Mouse (Mus musculus) small intestine, adult 2 months (tissue): Measurements from ENCODE around the gene Fhl3. TPM values are rescaled to one million over a fixed set of nuclear protein-coding genes. Genes with fewer than 3 reads are reported as not detected.
A peak's percentile ranks its signal among the peaks of the same experiment; 100 is the strongest.

Experiments used
- H3K27ac ChIP-seq: fragments of 200-500 bp; 2 replicates; pipeline ENCODE4 v1.5.1; 2012; ENCODE audit warnings: low read depth, low read length, control low read depth, inconsistent platforms; ENCODE audit not compliant: insufficient read depth
- H3K27me3 ChIP-seq: fragments of 200-500 bp; 2 replicates; pipeline ENCODE4 v1.6.1; 2012; ENCODE audit warnings: mild to moderate bottlenecking, moderate library complexity, low read length, inconsistent platforms; ENCODE audit not compliant: control insufficient read depth, insufficient read depth
- H3K36me3 ChIP-seq: fragments of 200-500 bp; 2 replicates; pipeline ENCODE4 v1.6.1; 2012; ENCODE audit warnings: mild to moderate bottlenecking, low read length, control low read depth, inconsistent platforms; ENCODE audit not compliant: control insufficient read depth, insufficient read depth
- H3K4me1 ChIP-seq: fragments of 200-500 bp; 2 replicates; pipeline ENCODE4 v1.6.1; 2012; ENCODE audit warnings: low read length, inconsistent platforms, mixed read lengths; ENCODE audit not compliant: control insufficient read depth, insufficient read depth, insufficient read length
- H3K4me3 ChIP-seq: fragments of 200-500 bp; 2 replicates; pipeline ENCODE4 v1.5.1; 2012; ENCODE audit warnings: low read depth, mild to moderate bottlenecking, control low read depth, inconsistent platforms, low read length, moderate library complexity
- CTCF ChIP-seq: fragments of 200-500 bp; IDR thresholded peaks from 2 replicates; pipeline ENCODE4 v1.5.1; 2012; ENCODE audit warnings: low read depth, mild to moderate bottlenecking, control low read depth, inconsistent platforms, low read length, moderate library complexity, mixed read lengths; ENCODE audit not compliant: insufficient replicate concordance, insufficient read length; ENCODE audit errors: extremely low read depth
- POLR2A ChIP-seq: fragments of 200-500 bp; IDR thresholded peaks from 2 replicates; pipeline ENCODE4 v1.6.1; 2012; ENCODE audit warnings: low read depth, mild to moderate bottlenecking, control low read depth, inconsistent platforms, low read length, moderate library complexity
- WGBS: fragments of 180-500 bp; shearing (Covaris S2); methylation state at CpG from one replicate; pipeline ENCODE4 v1.1.7; 2018; 5-methylcytosine and 5-hydroxymethylcytosine counted together
- polyA plus RNA-seq: library from polyadenylated mRNA; depleted of rRNA; stranded (reverse); fragments of >200 nt; gene quantifications from 2 replicates; pipeline ENCODE4 v1.2.3, GENCODE M21; 2012

Fhl3 gene
- polyA plus RNA-seq, 1 experiment, result 9.2 TPM

- Histone ChIP-seq H3K4me1 (peaks cover 6% of the 10 kb centered on the region), H3K36me3 (no peaks in the 10 kb centered on the region), H3K4me3 (no peak overlapping the region), H3K27me3 (no peaks in the 10 kb centered on the region), H3K27ac (no peak overlapping the region)
- WGBS, result 80% methylated on average over 2 of the region's 2 CpGs
- TF ChIP-seq CTCF (no peak), POLR2A (no peak)
These were observed 5.9 kb upstream of the Fhl3 start for GRCm38 (mm10) chr4:124694572-124694971.

GRCm38 (mm10) chr4:124695786-124696516 is 4.5 kb upstream of the Fhl3 start:
- peaks cover 6% of the 10 kb centered on the region for H3K4me1 ChIP-seq
- no peaks in the 10 kb centered on the region for H3K36me3 ChIP-seq
- WGBS, result 15% methylated on average over 18 of the region's 18 CpGs
- peak overlapping the region; percentile 24; the same call in 1 of the 2 replicates for H3K4me3 ChIP-seq
- no peak for TF ChIP-seq CTCF
- no peak for TF ChIP-seq POLR2A
- H3K27me3 ChIP-seq, result no peaks in the 10 kb centered on the region
- no peak overlapping the region for H3K27ac ChIP-seq

- Histone ChIP-seq H3K4me1 (peaks cover 19% of the 10 kb centered on the region), H3K27me3 (no peaks in the 10 kb centered on the region), H3K4me3 (no peak overlapping the region), H3K36me3 (no peaks in the 10 kb centered on the region), H3K27ac (0 out of 2 replicates have a peak overlapping the region, but pooled peaks have one; percentile 23)
- no peak for TF ChIP-seq CTCF
- no peak for TF ChIP-seq POLR2A
- 42% methylated on average over 6 of the region's 6 CpGs for WGBS
These were observed 710 bp upstream of the Fhl3 start for GRCm38 (mm10) chr4:124699791-124700190.

GRCm38 (mm10) chr4:124701052-124701845 is 748 bp downstream of the Fhl3 start:
- TF ChIP-seq POLR2A (no peak), CTCF (no peak)
- Histone ChIP-seq H3K27me3 (no peaks in the 10 kb centered on the region), H3K4me1 (peaks cover 20% of the 10 kb centered on the region), H3K36me3 (no peaks in the 10 kb centered on the region), H3K27ac (no peak overlapping the region), H3K4me3 (peak overlapping the region; percentile 66)
- WGBS, result 20% methylated on average over 22 of the region's 22 CpGs

- Histone ChIP-seq H3K27me3 (no peaks in the 10 kb centered on the region), H3K27ac (no peak overlapping the region), H3K4me1 (peaks cover 18% of the 10 kb centered on the region), H3K4me3 (peak overlapping the region; percentile 66; the same call in 1 of the 2 replicates), H3K36me3 (no peaks in the 10 kb centered on the region)
- WGBS, result 93% methylated on average over 3 of the region's 5 CpGs
- no peak for TF ChIP-seq POLR2A
- no peak for TF ChIP-seq CTCF
These were observed 1.4 kb downstream of the Fhl3 start for GRCm38 (mm10) chr4:124701916-124702315.

GRCm38 (mm10) chr4:124703406-124703805 is 2.9 kb downstream of the Fhl3 start:
- H3K27ac ChIP-seq, result peak overlapping the region; percentile 30
- WGBS, result 54% methylated on average over 2 of the region's 2 CpGs
- no peaks in the 10 kb centered on the region for H3K36me3 ChIP-seq
- no peaks in the 10 kb centered on the region for H3K27me3 ChIP-seq
- H3K4me1 ChIP-seq, result peaks cover 20% of the 10 kb centered on the region
- no peak overlapping the region for H3K4me3 ChIP-seq
- TF ChIP-seq POLR2A, result no peak
- TF ChIP-seq CTCF, result no peak
